Mouse (Mus musculus) layer of hippocampus, adult 9-10 months (tissue): ENCODE results near the gene Pml.

Experiments
- DNase-seq: peaks from one replicate; pipeline ENCODE4 v3.0.0; 2022; ENCODE audit warnings: low spot score

Gene Pml

GRCm38 (mm10) chr9:58201861-58202549 lies 47.6 kb downstream of the Pml start:
- no peak for DNase-seq

GRCm38 (mm10) chr9:58201091-58201842 lies 48.3 kb downstream of the Pml start:
- DNase-seq, result no peak

GRCm38 (mm10) chr9:58200270-58201090 lies 49.1 kb downstream of the Pml start:
- no peak for DNase-seq

- DNase-seq, result no peak
These were observed 50.0 kb downstream of the Pml start for GRCm38 (mm10) chr9:58199381-58200269.

- DNase-seq, result no peak
These were observed 50.7 kb downstream of the Pml start for GRCm38 (mm10) chr9:58198801-58199371.

GRCm38 (mm10) chr9:58197781-58198701 lies 51.5 kb downstream of the Pml start:
- no peak for DNase-seq

GRCm38 (mm10) chr9:58196610-58197567 lies 52.7 kb downstream of the Pml start:
- DNase-seq, result no peak

- DNase-seq, result no peak
These were observed 53.4 kb downstream of the Pml start for GRCm38 (mm10) chr9:58196141-58196540.

- no peak for DNase-seq
These were observed 53.9 kb downstream of the Pml start for GRCm38 (mm10) chr9:58195671-58196070.

GRCm38 (mm10) chr9:58194222-58194621 lies 55.4 kb downstream of the Pml start:
- no peak for DNase-seq

GRCm38 (mm10) chr9:58184456-58184855 lies 65.1 kb downstream of the Pml start:
- DNase-seq, result no peak

- DNase-seq, result no peak
These were observed 70.2 kb downstream of the Pml start for GRCm38 (mm10) chr9:58179390-58179789.

GRCm38 (mm10) chr9:58177165-58177564 lies 72.4 kb downstream of the Pml start:
- no peak for DNase-seq

GRCm38 (mm10) chr9:58175745-58176487 lies 73.7 kb downstream of the Pml start:
- no peak for DNase-seq

GRCm38 (mm10) chr9:58174818-58175251 lies 74.8 kb downstream of the Pml start:
- DNase-seq, result no peak

- no peak for DNase-seq
These were observed 76.7 kb downstream of the Pml start for GRCm38 (mm10) chr9:58172863-58173262.

- no peak for DNase-seq
These were observed 80.2 kb downstream of the Pml start for GRCm38 (mm10) chr9:58169426-58169825.

- DNase-seq, result no peak
These were observed 80.7 kb downstream of the Pml start for GRCm38 (mm10) chr9:58168880-58169279.
